In genomic region chr2:164460745-164461551, GRCm38 (mm10) we compare ENCODE assay signal across 8 mouse cellular contexts. TPM values are rescaled to one million over a fixed set of nuclear protein-coding genes. Genes with fewer than 3 reads are reported as not detected.
DNase-seq lines count a peak whose midpoint lies in the region; ATAC-seq and TF ChIP-seq lines count a peak whose summit lies in the region.

TSS of gene Gm20458 (plus strand) at chr2:164460967.

- peaks cover 5 to 16% of the 10 kb centered on the region in 2 experiments; a peak in 2 of 4 replicates for H3K4me1 ChIP-seq in ES-E14 (ENCODE audit: control insufficient read depth in 2 of 2, insufficient read depth in 2 of 2, low read length in 2 of 2, poor library complexity in 1 of 2)
- H3K4me1 ChIP-seq in forebrain, embryonic 15.5 days = peaks cover 22% of the 10 kb centered on the region
- H3K4me1 ChIP-seq in lung, adult 2 months (ENCODE audit: control insufficient read depth, insufficient read depth, low read length) = peaks cover 10% of the 10 kb centered on the region

- peak; percentile 93 for DNase-seq in ES-E14 (ENCODE audit: low read depth, low spot score)
- DNase-seq in cerebellum, adult 11-12 months = peak; percentile 99
- DNase-seq in heart, postnatal 25 days (ENCODE audit: low spot score) = peak; percentile 95
- peak; percentile 98 for DNase-seq in layer of hippocampus, adult 18-20 months (ENCODE audit: low spot score in 2 of 2)
- DNase-seq in lung, adult 2 months = peak; percentile 91
- DNase-seq in thymus, adult 18-20 months = peak; percentile 94 to 97

- H3K36me3 ChIP-seq in ES-E14 (ENCODE audit: control insufficient read depth, insufficient read depth, low read length, poor library complexity, severe bottlenecking) = peaks cover 7% of the 10 kb centered on the region
- peaks cover 27% of the 10 kb centered on the region for H3K36me3 ChIP-seq in forebrain, embryonic 15.5 days

- H3K27ac ChIP-seq in ES-E14 (ENCODE audit: insufficient read depth, low read depth, low read length, poor library complexity, severe bottlenecking) = peak within 1 kb of the TSS; percentile 11; the same call in 1 of the 2 replicates
- H3K27ac ChIP-seq in forebrain, embryonic 15.5 days (replicated peaks) = peak within 1 kb of the TSS; percentile 92

- H3K27me3 ChIP-seq in forebrain, embryonic 15.5 days = no peaks in the 10 kb centered on the region

- TF ChIP-seq CTCF in lung, adult 2 months (IDR thresholded peaks at IDR 0.05; ENCODE audit: insufficient read depth, low read length) = peak; percentile 64

- in situ Hi-C loops in ES-E14 (cut with MboI; ENCODE audit: low sequenced_read_pairs in 2 of 2, unreplicated experiment in 2 of 2) = no loop called here

- TF ChIP-seq POLR2A in lung, adult 2 months (IDR thresholded peaks at IDR 0.05; ENCODE audit: borderline replicate concordance, extremely low read depth, low read depth, low read length) = peak; percentile 73; the same call in 1 of the 2 replicates

- H3K9ac ChIP-seq in ES-E14 (ENCODE audit: insufficient read depth, low read depth, low read length, poor library complexity, severe bottlenecking) = peak within 1 kb of the TSS; percentile 88
- peak within 1 kb of the TSS; percentile 80 for H3K9ac ChIP-seq in forebrain, embryonic 15.5 days (replicated peaks)

- ATAC-seq in forebrain, embryonic 15.5 days (replicated peaks) = peak; percentile 99
- peak; percentile 94 for ATAC-seq in neutrophil, adult 5-6 weeks (ENCODE audit: extremely low read depth, insufficient number of reproducible peaks, low FRiP score, poor library complexity, severe bottlenecking)

- peak within 1 kb of the TSS; percentile 68 to 79 for H3K4me3 ChIP-seq in ES-E14 (ENCODE audit: insufficient read depth in 1 of 2, low read depth in 1 of 2, low read length in 2 of 2, poor library complexity in 1 of 2, severe bottlenecking in 1 of 2)
- H3K4me3 ChIP-seq in forebrain, embryonic 15.5 days = peak within 1 kb of the TSS; percentile 72
- H3K4me3 ChIP-seq in lung, adult 2 months (replicated peaks; ENCODE audit: extremely low read depth, low read depth, low read length) = peak within 1 kb of the TSS; percentile 73

- peak within 1 kb of the TSS; percentile 69 for H3K4me2 ChIP-seq in forebrain, embryonic 15.5 days (replicated peaks)

- WGBS in forebrain, embryonic 15.5 days = under 1% methylated on average over 79 of the region's 79 CpGs
- WGBS in lung, adult 2 months = under 1% methylated on average over 62 of the region's 79 CpGs

- intact Hi-C loops in heart, postnatal 25 days (cut with DNase I) = loop anchor here (5.0 kb wide), 1 partner anchor 36 kb away; the partner anchor contains the start of gene Pigt

- H3K9me3 ChIP-seq in ES-E14 (ENCODE audit: control insufficient read depth, insufficient read depth, low read depth, low read length) = no peaks in the 10 kb centered on the region
- H3K9me3 ChIP-seq in forebrain, embryonic 15.5 days = no peaks in the 10 kb centered on the region

TF ChIP-seq in ES-E14, 5 proteins besides CTCF, POLR2A, EP300 and RAD21:
- TF ChIP-seq ZC3H11A (IDR thresholded peaks at IDR 0.05; ENCODE audit: borderline replicate concordance, low read depth, low read length) = no peak
- TF ChIP-seq ZNF384 (IDR thresholded peaks at IDR 0.05; ENCODE audit: low read depth, low read length) = no peak
- peak; percentile 91 for TF ChIP-seq HCFC1 (IDR thresholded peaks at IDR 0.05; ENCODE audit: borderline replicate concordance, insufficient read depth, low read length)

RNA-seq across cellular contexts. Expression of gene Gm20458, which starts in this region (rescaled TPM):
- total RNA-seq in ES-E14 (2012; rRNA removed) = 2.1 TPM in 1 of 2 replicates, not detected in the other
- 6.0 and 6.9 TPM in 2 replicates for polyA plus RNA-seq in forebrain, embryonic 15.5 days (2015; fragmentation: Nextera tagmentation; extraction: Ambion mirVana)
- total RNA-seq in heart, postnatal 25 days (2021) = 1 to 10 TPM; 1.4 to 2.5 TPM
- 1 to 10 TPM; 5.4 to 9.9 TPM for total RNA-seq in layer of hippocampus, adult 18-20 months (2021)
- polyA plus RNA-seq in lung, adult 2 months (2012; rRNA removed) = 47.7 and 52.2 TPM in 2 replicates
- total RNA-seq in neutrophil, adult 5-6 weeks (2017) = not detected in 2 replicates

Comparison
In these comparisons a context has a peak if more than half of its experiments do, and no peak if none do; other contexts are left out.
1. Peak in every context shown above with its lines: DNase-seq, ATAC-seq, H3K4me3 ChIP-seq and H3K27ac ChIP-seq.
2. Peak in ATAC-seq in neutrophil, adult 5-6 weeks; RNA of the gene not detected or under 1 TPM.